Mouse (Mus musculus) heart, adult 2 months (tissue): ENCODE measurements around the gene Sorbs2. TPM values are rescaled to one million over a fixed set of nuclear protein-coding genes. Genes with fewer than 3 reads are reported as not detected.

Source experiments
- DNase-seq, 2 experiments: peaks; one replicate each; pipeline ENCODE4 v3.0.0; 2021
- H3K27ac ChIP-seq: fragments of 200-600 bp; 2 replicates; pipeline ENCODE4 v1.8.1; 2022
- H3K27me3 ChIP-seq: fragments of 200-500 bp; 2 replicates; pipeline ENCODE4 v1.6.1; 2012; ENCODE audit warnings: mild to moderate bottlenecking, low read length, inconsistent platforms, mixed read lengths; ENCODE audit not compliant: control insufficient read depth, insufficient read depth
- H3K36me3 ChIP-seq: fragments of 200-500 bp; 2 replicates; pipeline ENCODE4 v1.6.1; 2012; ENCODE audit warnings: low read length, inconsistent platforms; ENCODE audit not compliant: control insufficient read depth, insufficient read depth
- H3K4me1 ChIP-seq: fragments of 200-500 bp; 2 replicates; pipeline ENCODE4 v1.6.1; 2011; ENCODE audit warnings: low read length; ENCODE audit not compliant: control insufficient read depth, insufficient read depth
- H3K4me3 ChIP-seq: fragments of 200-600 bp; 2 replicates; pipeline ENCODE4 v1.8.1; 2022
- H3K79me2 ChIP-seq: fragments of 200-500 bp; replicated peaks from 2 replicates; pipeline ENCODE4 v1.6.1; 2012; ENCODE audit warnings: mild to moderate bottlenecking, inconsistent platforms, low read length, moderate library complexity, mixed read lengths; ENCODE audit not compliant: control insufficient read depth, insufficient read depth
- H3K9ac ChIP-seq: fragments of 200-500 bp; 2 replicates; pipeline ENCODE4 v1.6.1; 2012; ENCODE audit warnings: low read depth, mild to moderate bottlenecking, control low read depth, inconsistent platforms, low read length, mixed read lengths
- CTCF ChIP-seq: fragments of 200-600 bp; IDR thresholded peaks from 2 replicates; pipeline ENCODE4 v1.8.1; 2022; ENCODE audit warnings: antibody characterized with exemption, mild to moderate bottlenecking, moderate library complexity
- EP300 ChIP-seq: fragments of 200-500 bp; IDR thresholded peaks from 2 replicates; pipeline ENCODE4 v1.6.1; 2011; ENCODE audit warnings: low read depth, low read length, control low read depth; ENCODE audit not compliant: insufficient read depth
- POLR2A ChIP-seq: fragments of 200-500 bp; IDR thresholded peaks from 2 replicates; pipeline ENCODE4 v1.6.1; 2011; ENCODE audit warnings: mild to moderate bottlenecking, low read depth, low read length, control low read depth; ENCODE audit not compliant: insufficient read depth
- WGBS: fragments of 180-500 bp; shearing (Covaris S2); methylation state at CpG from one replicate; pipeline ENCODE4 v1.1.7; 2018; 5-methylcytosine and 5-hydroxymethylcytosine counted together
- intact Hi-C: fragments of 180-260 bp; cut with DNase I; formaldehyde crosslinking; loops from one replicate; pipeline ENCODE4 v1.15.1; 2025
- polyA plus RNA-seq: library from polyadenylated mRNA; depleted of rRNA; stranded (reverse); fragments of >200 nt; gene quantifications from 2 replicates; pipeline ENCODE4 v1.2.3, GENCODE M21; 2012
- total RNA-seq, 2 experiments: library from RNA; stranded (reverse); gene quantifications; 2 replicates each; pipeline ENCODE4 v1.2.3; 2021

Gene Sorbs2
- total and polyA plus RNA-seq, 3 experiments = 233 to 581 (median 506) TPM

DNA sequence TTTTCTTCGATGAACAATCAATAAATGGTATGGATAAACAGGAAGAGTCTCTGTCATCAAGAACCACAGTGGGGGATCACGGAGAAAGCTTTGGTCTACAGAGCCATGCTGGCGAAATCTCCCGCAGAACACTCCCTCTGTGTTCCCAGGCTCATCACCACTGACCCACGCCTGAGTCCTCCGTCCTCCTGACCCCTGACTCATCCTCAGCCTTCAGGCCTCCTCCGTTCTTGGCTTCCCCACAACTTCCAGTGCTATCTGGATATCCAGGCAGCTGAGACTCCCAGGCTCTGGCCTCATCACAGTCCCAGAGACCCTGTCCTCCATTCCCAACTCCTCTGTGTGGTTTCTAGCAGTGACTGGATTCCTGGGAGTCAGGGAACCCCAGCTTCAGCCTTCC is 3.6 kb upstream of the Sorbs2 start:
- 76% methylated on average over 7 of the region's 7 CpGs for WGBS
- no peak for DNase-seq
- H3K27ac ChIP-seq = no peak overlapping the region

DNA sequence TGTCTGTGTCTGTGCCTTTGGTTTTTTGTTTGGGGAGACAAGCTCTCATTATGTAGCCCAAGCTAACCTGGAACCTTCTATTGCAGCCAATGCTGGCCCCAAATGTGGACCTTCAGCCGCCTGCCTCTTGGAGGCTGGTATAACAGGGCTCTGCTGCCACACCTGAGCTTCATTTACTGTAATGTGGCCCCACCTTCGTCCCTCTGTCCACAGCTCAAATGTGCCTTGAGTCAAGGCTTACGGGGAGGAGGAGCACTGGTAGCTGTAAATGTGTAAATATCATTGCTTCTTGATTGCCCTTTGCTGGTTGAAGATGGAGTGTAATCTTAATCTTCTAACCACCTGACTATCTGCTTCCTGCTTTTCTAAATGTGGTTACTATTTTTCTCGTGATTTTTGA is 1.2 kb upstream of the Sorbs2 start:
- no peaks in the 10 kb centered on the region for H3K79me2 ChIP-seq
- no peak overlapping the region for H3K9ac ChIP-seq
- 73% methylated on average over 4 of the region's 4 CpGs for WGBS
- H3K4me1 ChIP-seq = no peaks in the 10 kb centered on the region
- TF ChIP-seq CTCF (no peak), POLR2A (no peak), EP300 (no peak)
- intact Hi-C loops = no loop called here
- no peak overlapping the region for H3K27ac ChIP-seq
- no peaks in the 10 kb centered on the region for H3K27me3 ChIP-seq
- DNase-seq = no peak
- H3K4me3 ChIP-seq = no peak overlapping the region
- no peaks in the 10 kb centered on the region for H3K36me3 ChIP-seq

More for the DNA sequence above, 3.6 kb upstream of the Sorbs2 start:
- Histone ChIP-seq H3K36me3 (no peaks in the 10 kb centered on the region), H3K9ac (no peak overlapping the region), H3K4me3 (no peak overlapping the region), H3K27me3 (no peaks in the 10 kb centered on the region), H3K4me1 (no peaks in the 10 kb centered on the region), H3K79me2 (no peaks in the 10 kb centered on the region)
- intact Hi-C loops = no loop called here
- no peak for TF ChIP-seq CTCF
- no peak for TF ChIP-seq POLR2A
- no peak for TF ChIP-seq EP300

DNA sequence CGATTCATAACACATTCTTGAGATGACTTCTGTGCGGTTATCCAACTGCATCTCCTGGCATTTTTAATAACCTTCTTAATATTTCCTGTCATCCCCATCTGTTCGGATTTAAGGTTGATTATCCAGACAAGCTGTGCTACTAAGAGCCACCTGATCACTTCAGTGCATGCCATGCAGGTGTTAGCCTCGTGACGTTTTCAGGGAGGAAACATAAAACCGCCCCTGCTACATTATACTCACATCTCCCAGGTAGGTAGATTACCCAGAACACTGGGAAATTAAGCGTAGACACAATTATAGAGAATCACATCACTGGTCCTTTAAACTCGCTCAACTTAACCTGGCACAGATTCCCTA is 333 bp upstream of the Sorbs2 start:
- Histone ChIP-seq H3K36me3 (no peaks in the 10 kb centered on the region), H3K27me3 (no peaks in the 10 kb centered on the region), H3K79me2 (no peaks in the 10 kb centered on the region), H3K27ac (no peak overlapping the region), H3K9ac (no peak overlapping the region), H3K4me3 (no peak overlapping the region), H3K4me1 (no peaks in the 10 kb centered on the region)
- intact Hi-C loops = no loop called here
- DNase-seq = no peak
- WGBS = 78% methylated on average over 8 of the region's 8 CpGs
- no peak for TF ChIP-seq EP300
- no peak for TF ChIP-seq CTCF
- TF ChIP-seq POLR2A = no peak

DNA sequence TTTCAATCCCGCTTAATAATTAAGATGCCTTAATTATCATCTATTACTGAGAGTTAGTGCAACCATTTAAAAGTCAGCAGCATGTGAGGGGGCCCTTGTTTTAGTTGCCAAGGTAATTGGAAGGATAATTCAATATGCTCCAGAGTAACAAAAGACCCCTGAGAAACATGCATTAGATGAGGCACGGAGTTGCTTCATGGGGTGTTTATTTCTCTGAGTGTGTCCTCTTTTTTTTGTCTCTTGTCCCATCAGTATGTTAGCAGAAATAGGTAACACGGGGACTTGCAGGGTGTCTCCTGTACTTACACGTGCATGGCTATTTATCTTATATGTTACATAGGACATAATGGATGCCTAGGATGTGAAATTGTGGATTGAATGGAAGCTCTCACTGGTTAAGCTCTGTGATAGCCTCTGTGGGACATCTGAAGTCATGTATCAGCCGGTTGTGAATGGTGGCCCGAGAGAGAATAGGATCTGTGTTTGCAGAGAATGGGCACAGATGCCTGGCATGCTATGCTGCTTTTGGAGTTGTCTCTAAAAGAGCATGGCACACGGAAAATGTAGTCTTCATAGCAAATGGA is 1.0 kb downstream of the Sorbs2 start:
- Histone ChIP-seq H3K27ac (no peak overlapping the region), H3K4me1 (no peaks in the 10 kb centered on the region), H3K79me2 (no peaks in the 10 kb centered on the region), H3K36me3 (no peaks in the 10 kb centered on the region), H3K9ac (no peak overlapping the region), H3K4me3 (no peak overlapping the region), H3K27me3 (no peaks in the 10 kb centered on the region)
- 85% methylated on average over 7 of the region's 7 CpGs for WGBS
- no peak for TF ChIP-seq EP300
- no peak for DNase-seq
- intact Hi-C loops = no loop called here

DNA sequence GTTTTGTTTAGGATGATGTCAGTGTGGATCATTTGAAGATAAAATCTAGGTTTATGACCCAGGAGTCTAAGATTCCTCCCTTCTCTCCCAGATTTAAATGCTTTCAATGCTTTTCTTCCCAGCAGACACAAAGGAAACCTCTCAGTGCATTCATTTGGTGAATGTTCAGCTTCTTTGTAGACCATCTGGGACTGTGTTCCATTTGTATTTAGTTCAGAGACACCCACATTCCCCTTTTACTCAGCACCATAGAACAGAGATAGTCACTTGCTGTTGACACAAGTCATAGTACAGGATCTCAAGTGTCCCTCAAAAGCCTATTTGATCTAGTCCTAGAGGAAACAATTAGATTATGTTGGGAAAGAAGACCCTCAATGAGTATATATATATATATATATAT is 4.8 kb downstream of the Sorbs2 start:
- intact Hi-C loops = no loop called here
- TF ChIP-seq EP300 (no peak), CTCF (no peak), POLR2A (no peak)
- H3K4me1 ChIP-seq = no peaks in the 10 kb centered on the region
- no peak overlapping the region for H3K27ac ChIP-seq
- no peaks in the 10 kb centered on the region for H3K79me2 ChIP-seq
- H3K27me3 ChIP-seq = no peaks in the 10 kb centered on the region
- DNase-seq = no peak
- H3K9ac ChIP-seq = no peak overlapping the region
- no peak overlapping the region for H3K4me3 ChIP-seq
- no peaks in the 10 kb centered on the region for H3K36me3 ChIP-seq

DNA sequence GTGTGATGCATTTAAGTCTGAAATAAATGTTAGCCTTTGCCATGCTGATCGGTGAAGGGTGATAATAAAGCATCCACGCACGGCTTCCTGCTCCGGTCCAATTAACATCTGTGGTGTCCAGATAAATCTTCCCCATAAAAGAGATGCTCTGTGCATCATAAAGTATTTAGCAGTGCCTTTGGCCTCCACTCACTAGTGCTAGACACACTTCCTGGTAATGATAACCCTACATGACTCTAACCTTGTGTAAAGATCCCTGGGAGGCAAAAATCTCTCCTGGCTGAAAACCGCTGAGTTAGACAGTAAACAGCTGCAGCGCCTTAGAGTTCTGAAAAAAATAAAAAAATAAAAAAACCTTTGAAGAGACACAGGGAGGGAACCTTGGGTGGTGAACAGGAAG is 14.0 kb downstream of the Sorbs2 start:
- Histone ChIP-seq H3K4me3 (no peak overlapping the region), H3K27ac (no peak overlapping the region), H3K9ac (no peak overlapping the region), H3K79me2 (no peaks in the 10 kb centered on the region), H3K27me3 (no peaks in the 10 kb centered on the region), H3K36me3 (no peaks in the 10 kb centered on the region), H3K4me1 (no peaks in the 10 kb centered on the region)
- WGBS = 51% methylated on average over 6 of the region's 6 CpGs
- DNase-seq = no peak
- intact Hi-C loops = no loop called here
- TF ChIP-seq CTCF = no peak

DNA sequence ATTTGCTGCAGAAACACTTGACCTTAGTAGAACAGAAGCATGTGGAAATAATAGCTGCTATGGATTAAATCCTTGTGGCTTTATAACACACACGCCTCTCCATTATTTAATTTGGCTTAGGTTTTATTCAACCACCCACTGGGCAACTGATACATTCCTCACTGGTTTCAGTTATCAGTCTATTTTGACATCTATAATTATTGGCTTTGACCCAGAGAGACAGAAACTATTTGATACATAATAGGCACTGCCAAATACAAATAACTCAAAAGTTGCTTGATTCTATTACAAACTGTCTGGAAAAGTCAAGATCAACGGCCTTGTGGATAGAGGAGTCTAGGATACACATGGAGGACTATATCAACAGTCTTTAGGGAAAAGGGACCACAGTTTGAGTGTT is 20.1 kb downstream of the Sorbs2 start:
- Histone ChIP-seq H3K4me1 (no peaks in the 10 kb centered on the region), H3K27ac (no peak overlapping the region), H3K4me3 (no peak overlapping the region), H3K9ac (no peak overlapping the region), H3K27me3 (no peaks in the 10 kb centered on the region), H3K79me2 (no peaks in the 10 kb centered on the region), H3K36me3 (no peaks in the 10 kb centered on the region)
- DNase-seq = no peak
- TF ChIP-seq POLR2A (no peak), EP300 (no peak), CTCF (no peak)
- 75% methylated on average over 2 of the region's 2 CpGs for WGBS
- intact Hi-C loops = no loop called here
